Mouse (Mus musculus): ENCODE data around the gene Plcxd3.

- TF ChIP-seq POLR2A (IDR thresholded peaks at IDR 0.05; ENCODE audit: low read depth, low read length): no peak
- TF ChIP-seq CTCF (IDR thresholded peaks at IDR 0.05; ENCODE audit: borderline replicate concordance, insufficient read depth, low read length): no peak
Observed at GRCm38 (mm10) chr15:4356397-4356796, 18.9 kb upstream of the Plcxd3 start.

All from embryonic fibroblast, embryonic 13.5 days (primary cell).